Mouse (Mus musculus): ENCODE measurements around the gene Gpr137c.

The Gpr137c gene

GRCm38 (mm10) chr14:45291608-45292007, 72.1 kb downstream of the Gpr137c start:
- in situ Hi-C loops (cut with MseI, MboI), result no loop called here

- in situ Hi-C loops (cut with MseI, MboI), result no loop called here
Measured at GRCm38 (mm10) chr14:45303939-45304338, 84.4 kb downstream of the Gpr137c start.

GRCm38 (mm10) chr14:45304389-45304788, 84.9 kb downstream of the Gpr137c start:
- in situ Hi-C loops (cut with MseI, MboI), result no loop called here

- in situ Hi-C loops (cut with MseI, MboI), result no loop called here
Measured at GRCm38 (mm10) chr14:45305852-45306251, 86.3 kb downstream of the Gpr137c start.

GRCm38 (mm10) chr14:45307630-45308328, 88.3 kb downstream of the Gpr137c start:
- in situ Hi-C loops (cut with MseI, MboI), result no loop called here

- in situ Hi-C loops (cut with MseI, MboI), result no loop called here
Measured at GRCm38 (mm10) chr14:45309646-45310045, 90.1 kb downstream of the Gpr137c start.

GRCm38 (mm10) chr14:45310101-45310500, 90.6 kb downstream of the Gpr137c start:
- in situ Hi-C loops (cut with MseI, MboI), result no loop called here

GRCm38 (mm10) chr14:45316927-45317326, 97.4 kb downstream of the Gpr137c start:
- in situ Hi-C loops (cut with MseI, MboI), result no loop called here

- in situ Hi-C loops (cut with MseI, MboI), result no loop called here
Measured at GRCm38 (mm10) chr14:45317921-45318411, 98.4 kb downstream of the Gpr137c start.

GRCm38 (mm10) chr14:45318426-45319236, 99.1 kb downstream of the Gpr137c start, which contains the start of gene Ero1l:
TSS of gene Ero1l (minus strand) at chr14:45318771.
- in situ Hi-C loops (cut with MseI, MboI), result no loop called here

GRCm38 (mm10) chr14:45319237-45319610, 99.7 kb downstream of the Gpr137c start:
- in situ Hi-C loops (cut with MseI, MboI), result no loop called here

GRCm38 (mm10) chr14:45320111-45320510, 100.6 kb downstream of the Gpr137c start:
- in situ Hi-C loops (cut with MseI, MboI), result no loop called here

GRCm38 (mm10) chr14:45321067-45321466, 101.5 kb downstream of the Gpr137c start:
- in situ Hi-C loops (cut with MseI, MboI), result no loop called here

GRCm38 (mm10) chr14:45321622-45322021, 102.1 kb downstream of the Gpr137c start:
- in situ Hi-C loops (cut with MseI, MboI), result no loop called here

GRCm38 (mm10) chr14:45322450-45322849, 102.9 kb downstream of the Gpr137c start:
- in situ Hi-C loops (cut with MseI, MboI), result no loop called here

GRCm38 (mm10) chr14:45323320-45323719, 103.8 kb downstream of the Gpr137c start:
- in situ Hi-C loops (cut with MseI, MboI), result no loop called here

GRCm38 (mm10) chr14:45325471-45325870, 106.0 kb downstream of the Gpr137c start:
- in situ Hi-C loops (cut with MseI, MboI), result no loop called here

- in situ Hi-C loops (cut with MseI, MboI), result no loop called here
Measured at GRCm38 (mm10) chr14:45328072-45328713, 108.7 kb downstream of the Gpr137c start.

GRCm38 (mm10) chr14:45329018-45329588, 109.6 kb downstream of the Gpr137c start:
- in situ Hi-C loops (cut with MseI, MboI), result no loop called here

GRCm38 (mm10) chr14:45329589-45330181, 110.2 kb downstream of the Gpr137c start, which contains the start of gene Psmc6:
TSS of gene Psmc6 (plus strand) at chr14:45329788.
- in situ Hi-C loops (cut with MseI, MboI), result no loop called here
